Mouse (Mus musculus): Measurements from ENCODE around the gene Scn1b.

DNA sequence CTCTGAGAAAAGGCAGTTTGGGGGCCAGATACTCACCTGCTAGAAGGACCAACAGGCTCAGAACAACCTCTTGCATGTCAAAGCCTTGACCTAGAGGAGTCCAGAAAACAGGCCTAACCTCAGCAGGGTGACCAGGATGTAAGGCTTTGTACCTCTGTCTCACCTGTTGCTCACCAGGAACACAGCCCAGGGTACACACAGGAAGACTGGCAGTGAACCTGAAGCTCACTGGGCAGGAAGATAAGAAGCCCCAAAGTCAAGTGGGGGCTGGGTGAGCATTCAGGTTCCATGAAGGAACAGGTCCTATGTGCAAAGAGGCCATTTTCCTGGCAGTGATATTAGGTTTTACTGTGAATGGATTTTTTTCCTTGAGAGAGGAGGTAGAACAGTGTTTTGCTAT, 53.3 kb downstream of the Scn1b start:
- TF ChIP-seq POLR2A (IDR thresholded peaks at IDR 0.05; ENCODE audit: insufficient read depth, low read depth, low read length), result no peak
- no peak for TF ChIP-seq CTCF (IDR thresholded peaks at IDR 0.05)
- no peak for TF ChIP-seq EP300 (IDR thresholded peaks at IDR 0.05; ENCODE audit: insufficient read depth, low read depth, low read length)
